Mouse (Mus musculus): ENCODE measurements around the gene Myo1b. TPM values are rescaled to one million over a fixed set of nuclear protein-coding genes. Genes with fewer than 3 reads are reported as not detected.

The Myo1b gene
- total and polyA plus RNA-seq, 3 experiments = 0.07 TPM; not detected in 1

DNA sequence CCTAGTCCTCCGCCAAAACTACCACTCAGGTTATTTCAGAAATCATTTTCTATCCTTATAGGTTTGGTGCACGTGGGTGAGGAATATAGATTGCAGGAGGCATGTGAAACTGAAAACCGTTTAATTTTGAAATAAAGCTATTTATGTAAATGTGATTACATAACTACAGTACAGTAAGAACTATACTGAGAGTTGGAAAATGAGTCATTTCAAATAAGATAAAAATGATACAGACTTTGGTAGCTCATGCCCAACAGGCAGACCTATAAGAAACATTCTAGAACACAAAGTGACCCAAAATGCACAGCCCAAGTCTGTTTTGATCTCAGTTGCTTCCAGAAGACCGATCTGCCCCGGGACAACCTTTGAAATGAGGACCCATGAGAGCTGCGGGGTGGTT, 95.4 kb downstream of the Myo1b start:
- Histone ChIP-seq H3K4me3 (replicated peaks in 1 of 3; ENCODE audit: low read depth in 2 of 3, low read length in 2 of 3, poor library complexity in 1 of 3) (no peak overlapping the region), H3K4me2 (ENCODE audit: insufficient read depth, low read depth, poor library complexity, severe bottlenecking) (no peak overlapping the region), H3K9ac (ENCODE audit: insufficient read depth, low read depth) (no peak overlapping the region), H3K4me1 (ENCODE audit: control insufficient read depth in 1 of 2, insufficient read depth in 2 of 2) (no peaks in the 10 kb centered on the region), H3K27me3 (replicated peaks) (no peaks in the 10 kb centered on the region), H3K9me3 (replicated peaks; ENCODE audit: low read length) (no peaks in the 10 kb centered on the region), H3K27ac (ENCODE audit: insufficient read depth, low read depth) (no peak overlapping the region), H3K36me3 (replicated peaks in 1 of 2; ENCODE audit: control insufficient read depth in 1 of 2, insufficient read depth in 1 of 2, low read length in 1 of 2) (no peaks in the 10 kb centered on the region), H3K79me2 (replicated peaks; ENCODE audit: control insufficient read depth, extremely low read depth, insufficient read depth, poor library complexity, severe bottlenecking) (no peaks in the 10 kb centered on the region)
- DNase-seq (ENCODE audit: extremely low read depth) = no peak
- dilution Hi-C loops (cut with MboI; ENCODE audit: extremely low pct_ligation_motif_present, extremely low pct_unique_long_range_greater_than_20kb, low sequenced_read_pairs) (no loop called here), in situ Hi-C loops (cut with MboI; ENCODE audit: low pct_ligation_motif_present, low pct_unique_long_range_greater_than_20kb, low sequenced_read_pairs) (no loop called here)
- TF ChIP-seq TBP (conservative IDR thresholded peaks at IDR 0.05; ENCODE audit: low read depth, low read length) (no peak), MXI1 (IDR thresholded peaks at IDR 0.05; ENCODE audit: low read depth, low read length) (no peak)

DNA sequence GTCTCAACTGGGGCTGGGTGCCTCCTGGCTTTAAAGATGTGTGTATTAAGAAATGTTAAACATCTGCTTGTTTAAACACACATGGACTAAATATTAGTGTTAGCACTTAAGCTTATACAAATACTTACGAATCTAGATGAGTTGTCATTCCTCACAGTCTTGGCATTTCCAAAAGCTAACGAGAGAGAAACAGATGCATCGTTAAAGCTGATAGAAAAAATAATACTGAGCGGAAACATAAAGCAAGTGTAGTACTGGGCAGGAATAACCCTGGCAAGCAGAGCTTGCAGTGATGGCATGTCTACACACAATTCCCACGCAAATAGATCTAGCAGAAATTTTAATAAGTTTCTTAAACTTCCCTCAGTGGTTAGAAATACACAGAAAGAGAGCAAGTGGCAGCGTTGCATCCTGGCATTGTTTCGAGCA, 95.8 kb downstream of the Myo1b start:
- H3K27me3 ChIP-seq (replicated peaks) = no peaks in the 10 kb centered on the region
- H3K9me3 ChIP-seq (replicated peaks; ENCODE audit: low read length) = no peaks in the 10 kb centered on the region
- H3K27ac ChIP-seq (ENCODE audit: insufficient read depth, low read depth) = no peak overlapping the region
- in situ Hi-C loops (cut with MboI; ENCODE audit: low pct_ligation_motif_present, low pct_unique_long_range_greater_than_20kb, low sequenced_read_pairs) = no loop called here
- H3K4me3 ChIP-seq (replicated peaks in 1 of 3; ENCODE audit: low read depth in 2 of 3, low read length in 2 of 3, poor library complexity in 1 of 3) = no peak overlapping the region
- H3K36me3 ChIP-seq (replicated peaks in 1 of 2; ENCODE audit: control insufficient read depth in 1 of 2, insufficient read depth in 1 of 2, low read length in 1 of 2) = no peaks in the 10 kb centered on the region
- no peak overlapping the region for H3K4me2 ChIP-seq (ENCODE audit: insufficient read depth, low read depth, poor library complexity, severe bottlenecking)
- no peak for TF ChIP-seq MYC (IDR thresholded peaks at IDR 0.05; ENCODE audit: low read depth, low read length)
- no peak for TF ChIP-seq GABPA (IDR thresholded peaks at IDR 0.05; ENCODE audit: insufficient replicate concordance, low read depth, low read length)
- TF ChIP-seq KAT2A (IDR thresholded peaks at IDR 0.05; ENCODE audit: insufficient replicate concordance, low read length) = no peak
- TF ChIP-seq POLR2A (IDR thresholded peaks at IDR 0.05; ENCODE audit: low read depth, low read length) = no peak
- TF ChIP-seq TBP (conservative IDR thresholded peaks at IDR 0.05; ENCODE audit: low read depth, low read length) = no peak
- TF ChIP-seq CHD1 (IDR thresholded peaks at IDR 0.05; ENCODE audit: low read depth, low read length) = no peak
- TF ChIP-seq CTCF (conservative IDR thresholded peaks at IDR 0.05 in 1 of 2, IDR thresholded peaks at IDR 0.05 in 1 of 2; ENCODE audit: low read depth in 2 of 2, low read length in 2 of 2) = no peak
- H3K9ac ChIP-seq (ENCODE audit: insufficient read depth, low read depth) = no peak overlapping the region
- no peaks in the 10 kb centered on the region for H3K79me2 ChIP-seq (replicated peaks; ENCODE audit: control insufficient read depth, extremely low read depth, insufficient read depth, poor library complexity, severe bottlenecking)
- dilution Hi-C loops (cut with MboI; ENCODE audit: extremely low pct_ligation_motif_present, extremely low pct_unique_long_range_greater_than_20kb, low sequenced_read_pairs) = no loop called here
- no peak for DNase-seq (ENCODE audit: extremely low read depth)
- no peaks in the 10 kb centered on the region for H3K4me1 ChIP-seq (ENCODE audit: control insufficient read depth in 1 of 2, insufficient read depth in 2 of 2)

DNA sequence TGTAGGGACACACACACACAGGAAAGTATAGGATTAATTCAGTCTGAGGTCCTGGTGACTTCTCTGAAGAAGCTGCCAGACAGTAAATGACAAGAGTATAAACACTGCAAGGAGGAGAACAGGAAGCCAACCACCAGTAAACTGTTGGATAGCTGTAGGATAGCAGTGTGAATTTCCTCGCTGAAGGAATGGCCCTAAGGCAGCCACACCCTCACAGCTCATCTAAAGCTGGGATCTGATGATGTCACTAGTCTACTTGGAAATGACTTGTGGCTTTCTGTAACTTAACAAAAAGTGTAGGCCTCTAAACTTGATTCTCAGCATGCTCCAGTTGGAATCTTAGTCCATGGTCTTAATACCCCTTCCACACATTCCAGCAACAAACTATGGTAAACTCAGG, 100.2 kb downstream of the Myo1b start:
- H3K4me3 ChIP-seq (replicated peaks in 1 of 3; ENCODE audit: low read depth in 2 of 3, low read length in 2 of 3, poor library complexity in 1 of 3) = no peak overlapping the region
- H3K79me2 ChIP-seq (replicated peaks; ENCODE audit: control insufficient read depth, extremely low read depth, insufficient read depth, poor library complexity, severe bottlenecking) = no peaks in the 10 kb centered on the region
- in situ Hi-C loops (cut with MboI; ENCODE audit: low pct_ligation_motif_present, low pct_unique_long_range_greater_than_20kb, low sequenced_read_pairs) = no loop called here
- H3K36me3 ChIP-seq (replicated peaks in 1 of 2; ENCODE audit: control insufficient read depth in 1 of 2, insufficient read depth in 1 of 2, low read length in 1 of 2) = no peaks in the 10 kb centered on the region
- H3K27ac ChIP-seq (ENCODE audit: insufficient read depth, low read depth) = no peak overlapping the region
- no peak for TF ChIP-seq ZNF384 (IDR thresholded peaks at IDR 0.05; ENCODE audit: low read depth, low read length)
- TF ChIP-seq ETS1 (conservative IDR thresholded peaks at IDR 0.05; ENCODE audit: low read depth, low read length) = no peak
- TF ChIP-seq IRF4 (IDR thresholded peaks at IDR 0.05; ENCODE audit: low read depth, low read length) = no peak
- no peak for TF ChIP-seq MAFK (IDR thresholded peaks at IDR 0.05; ENCODE audit: insufficient replicate concordance, low read length)
- no peak for TF ChIP-seq SIN3A (IDR thresholded peaks at IDR 0.05; ENCODE audit: low read length)
- no peak for TF ChIP-seq MXI1 (IDR thresholded peaks at IDR 0.05; ENCODE audit: low read depth, low read length)
- TF ChIP-seq SMC3 (IDR thresholded peaks at IDR 0.05; ENCODE audit: low read depth, low read length) = no peak
- no peak for TF ChIP-seq MAZ (IDR thresholded peaks at IDR 0.05; ENCODE audit: low read depth, low read length)
- no peak for TF ChIP-seq RAD21 (IDR thresholded peaks at IDR 0.05; ENCODE audit: low read depth, low read length)
- dilution Hi-C loops (cut with MboI; ENCODE audit: extremely low pct_ligation_motif_present, extremely low pct_unique_long_range_greater_than_20kb, low sequenced_read_pairs) = no loop called here
- H3K9ac ChIP-seq (ENCODE audit: insufficient read depth, low read depth) = no peak overlapping the region
- no peaks in the 10 kb centered on the region for H3K27me3 ChIP-seq (replicated peaks)
- no peaks in the 10 kb centered on the region for H3K9me3 ChIP-seq (replicated peaks; ENCODE audit: low read length)
- no peak overlapping the region for H3K4me2 ChIP-seq (ENCODE audit: insufficient read depth, low read depth, poor library complexity, severe bottlenecking)
- DNase-seq (ENCODE audit: extremely low read depth) = no peak
- no peaks in the 10 kb centered on the region for H3K4me1 ChIP-seq (ENCODE audit: control insufficient read depth in 1 of 2, insufficient read depth in 2 of 2)

Measured in CH12.LX (cell line).